ENCODE assay signal across 10 mouse cellular contexts in the genomic region with DNA sequence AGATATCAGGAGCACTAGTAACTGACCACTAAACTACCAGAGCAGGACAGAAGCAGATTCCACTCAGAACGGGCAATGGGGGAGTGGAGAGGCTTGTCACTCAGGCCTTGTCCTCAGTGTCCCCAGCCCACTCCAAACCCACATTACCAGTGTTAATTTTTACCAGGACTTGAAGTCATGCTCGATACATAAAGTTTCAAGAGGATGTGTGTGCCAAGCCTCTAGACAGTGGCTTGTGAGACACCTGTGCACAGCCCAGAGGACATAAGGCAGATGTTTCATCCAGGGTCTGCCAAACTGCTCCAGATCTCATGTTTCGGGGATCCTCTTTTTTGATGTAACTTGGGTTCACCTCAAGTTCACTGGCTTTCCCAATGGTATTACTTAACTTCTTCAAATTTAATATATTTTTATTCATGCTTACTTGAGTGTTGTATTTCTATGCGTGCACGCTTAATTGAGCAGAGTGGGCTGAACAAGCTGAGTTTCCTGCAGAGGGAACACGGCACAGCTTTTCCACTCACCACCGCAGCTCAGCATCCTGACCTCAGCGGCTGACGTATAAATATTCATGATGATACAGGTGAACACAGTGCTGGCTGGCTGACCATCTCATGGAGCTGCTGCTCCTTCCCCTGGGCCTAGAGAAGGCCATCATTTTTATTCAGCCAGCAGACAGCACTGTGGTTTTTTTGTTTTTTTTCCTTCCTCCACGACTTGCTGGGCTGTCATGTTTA.
DNase-seq lines count a peak whose midpoint lies in the region; ATAC-seq lines count a peak whose summit lies in the region.
"Had no signal": no experiment of that assay in that cellular context is flagged by ENCODE, and none has a peak within 500 bp of the region (broad histone marks: within the 10 kb centered on the region; RNA-seq: fewer than 3 reads in every experiment).

No protein-coding gene starts in this region.

- H3K9ac ChIP-seq in kidney, embryonic 16.5 days (replicated peaks; ENCODE audit: low read length) = no peak overlapping the region
- H3K9ac ChIP-seq in forebrain, embryonic 11.5 days (ENCODE audit: low read length) = no peak overlapping the region
- no peak overlapping the region; the same call in 1 of the 2 replicates for H3K9ac ChIP-seq in hindbrain, embryonic 16.5 days (ENCODE audit: low read depth, low read length)
- no peak overlapping the region for H3K9ac ChIP-seq in neural tube, embryonic 12.5 days

- H3K27ac ChIP-seq in kidney, embryonic 16.5 days (ENCODE audit: low read length) = 0 out of 2 replicates have a peak overlapping the region, but pooled peaks have one; percentile 35
- peak overlapping the region; percentile 57 for H3K27ac ChIP-seq in forebrain, embryonic 11.5 days (ENCODE audit: low read depth, low read length)
- peak overlapping the region; percentile 81 for H3K27ac ChIP-seq in hindbrain, embryonic 16.5 days (ENCODE audit: low read depth, low read length)
- H3K27ac ChIP-seq in neural tube, embryonic 12.5 days = peak overlapping the region; percentile 66; the same call in 1 of the 2 replicates

- no peaks in the 10 kb centered on the region for H3K9me3 ChIP-seq in kidney, embryonic 16.5 days (ENCODE audit: low read length)
- H3K9me3 ChIP-seq in forebrain, embryonic 11.5 days (ENCODE audit: control insufficient read depth, low read length) = no peaks in the 10 kb centered on the region; the same call in 1 of the 2 replicates
- no peaks in the 10 kb centered on the region; the same call in 1 of the 2 replicates for H3K9me3 ChIP-seq in hindbrain, embryonic 16.5 days (ENCODE audit: control insufficient read depth, low read length)
- no peaks in the 10 kb centered on the region for H3K9me3 ChIP-seq in neural tube, embryonic 12.5 days

- H3K27me3 ChIP-seq in kidney, embryonic 16.5 days (ENCODE audit: insufficient read depth, low read length) = no peaks in the 10 kb centered on the region
- no peaks in the 10 kb centered on the region for H3K27me3 ChIP-seq in forebrain, embryonic 11.5 days (ENCODE audit: control insufficient read depth, insufficient read depth, low read length)
- no peaks in the 10 kb centered on the region for H3K27me3 ChIP-seq in hindbrain, embryonic 16.5 days (replicated peaks; ENCODE audit: control insufficient read depth, insufficient read depth, low read length)
- 0 out of 2 replicates have a peak, but pooled peaks cover 3% of the 10 kb centered on the region for H3K27me3 ChIP-seq in neural tube, embryonic 12.5 days (replicated peaks)

- peaks cover 14% of the 10 kb centered on the region for H3K4me1 ChIP-seq in kidney, embryonic 16.5 days (ENCODE audit: insufficient read depth, low read length)
- peaks cover 11% of the 10 kb centered on the region for H3K4me1 ChIP-seq in forebrain, embryonic 11.5 days (replicated peaks; ENCODE audit: control insufficient read depth, insufficient read depth, low read length)
- H3K4me1 ChIP-seq in hindbrain, embryonic 16.5 days (ENCODE audit: control insufficient read depth, insufficient read depth, low read depth, low read length) = peaks cover 20% of the 10 kb centered on the region
- peaks cover 27% of the 10 kb centered on the region for H3K4me1 ChIP-seq in neural tube, embryonic 12.5 days

- 30% methylated on average over 10 of the region's 10 CpGs for WGBS in kidney, embryonic 16.5 days
- WGBS in forebrain, embryonic 11.5 days = 26% methylated on average over 10 of the region's 10 CpGs
- WGBS in hindbrain, embryonic 16.5 days = 20% methylated on average over 10 of the region's 10 CpGs
- WGBS in neural tube, embryonic 12.5 days = 21% methylated on average over 10 of the region's 10 CpGs

- ATAC-seq in kidney, embryonic 16.5 days (ENCODE audit: low FRiP score, low TSS enrichment) = no peak
- no peak for ATAC-seq in forebrain, embryonic 11.5 days (replicated peaks; ENCODE audit: low FRiP score)
- ATAC-seq in hindbrain, embryonic 16.5 days = peak; percentile 51; the same call in 1 of the 2 replicates
- no peak for ATAC-seq in neural tube, embryonic 12.5 days (ENCODE audit: low FRiP score, low read depth)

- H3K4me3 ChIP-seq in kidney, embryonic 16.5 days (ENCODE audit: low read length) = no peak overlapping the region
- no peak overlapping the region for H3K4me3 ChIP-seq in forebrain, embryonic 11.5 days (ENCODE audit: low read depth, low read length)
- no peak overlapping the region for H3K4me3 ChIP-seq in hindbrain, embryonic 16.5 days (ENCODE audit: low read length)
- no peak overlapping the region for H3K4me3 ChIP-seq in neural tube, embryonic 12.5 days

- no peak for DNase-seq in kidney, adult 11 months
- DNase-seq in forebrain, embryonic 11.5 days (ENCODE audit: low spot score) = no peak
- no peak for DNase-seq in Muller cell, postnatal 12 days (ENCODE audit: inconsistent ontology term)
- no peak for DNase-seq in cerebellum, postnatal 14 days
- DNase-seq in left cerebral cortex, adult 8-10 months (ENCODE audit: low spot score in 2 of 2) = no peak
- DNase-seq: adrenal gland, postnatal 14 days; spleen, adult 18-20 months had no signal

- no peaks in the 10 kb centered on the region for H3K36me3 ChIP-seq in kidney, embryonic 16.5 days (ENCODE audit: insufficient read depth, low read length)
- no peaks in the 10 kb centered on the region for H3K36me3 ChIP-seq in forebrain, embryonic 11.5 days (ENCODE audit: control insufficient read depth, insufficient read depth, low read length)
- H3K36me3 ChIP-seq in hindbrain, embryonic 16.5 days (ENCODE audit: control insufficient read depth, insufficient read depth, low read length) = peaks cover 3% of the 10 kb centered on the region; the same call in 1 of the 2 replicates
- 0 out of 2 replicates have a peak, but pooled peaks cover 3% of the 10 kb centered on the region for H3K36me3 ChIP-seq in neural tube, embryonic 12.5 days

- H3K4me2 ChIP-seq in kidney, embryonic 16.5 days (replicated peaks; ENCODE audit: low read depth, low read length) = no peak overlapping the region
- no peak overlapping the region for H3K4me2 ChIP-seq in forebrain, embryonic 11.5 days (ENCODE audit: low read depth, low read length, severe bottlenecking)
- H3K4me2 ChIP-seq in hindbrain, embryonic 16.5 days (ENCODE audit: low read length) = no peak overlapping the region
- peak overlapping the region; percentile 25 for H3K4me2 ChIP-seq in neural tube, embryonic 12.5 days (replicated peaks)
